Mouse (Mus musculus) liver, embryonic 14.5 days (tissue): Measurements from ENCODE around the gene Slc5a10. TPM values are rescaled to one million over a fixed set of nuclear protein-coding genes. Genes with fewer than 3 reads are reported as not detected.

Source experiments
- ATAC-seq: fragments of 200-750 bp; cut with Nextera tagmentation; 2 replicates; pipeline ENCODE4 v1.8.0; 2017; ENCODE audit warnings: moderate number of reproducible peaks, mild to moderate bottlenecking, moderate library complexity; ENCODE audit not compliant: insufficient read depth
- DNase-seq, 3 experiments: peaks; one replicate each; pipeline ENCODE4 v3.0.0-alpha.2; 2012 to 2013; ENCODE audit warnings: low read depth in 3 of 3, low spot score in 3 of 3
- H3K27ac ChIP-seq: fragments of 300-500 bp; sonication (generic); 2 replicates; pipeline ENCODE4 v1.5.1; 2014; ENCODE audit warnings: moderate library complexity, mild to moderate bottlenecking, control low read depth, inconsistent platforms
- H3K27me3 ChIP-seq: fragments of 300-500 bp; sonication (generic); 2 replicates; pipeline ENCODE4 v1.6.1; 2014; ENCODE audit warnings: mild to moderate bottlenecking, low read length, moderate library complexity; ENCODE audit not compliant: control insufficient read depth, insufficient read depth
- H3K36me3 ChIP-seq: fragments of 300-500 bp; sonication (generic); replicated peaks from 2 replicates; pipeline ENCODE4 v1.6.1; 2014; ENCODE audit warnings: low read depth; ENCODE audit not compliant: control insufficient read depth, insufficient read depth
- H3K4me1 ChIP-seq, 2 experiments: fragments of 200-500 bp in 1 of 2; fragments of 300-500 bp in 1 of 2; sonication (generic) in 1 of 2; replicated peaks; 2 replicates each; pipeline ENCODE4 v1.6.1; 2012 to 2014; ENCODE audit warnings: antibody characterized with exemption in 1 of 2, inconsistent platforms in 1 of 2, low read length in 1 of 2; ENCODE audit not compliant: control insufficient read depth in 2 of 2, insufficient read depth in 2 of 2
- H3K4me2 ChIP-seq: fragments of 300-500 bp; sonication (generic); 2 replicates; pipeline ENCODE4 v1.6.1; 2014; ENCODE audit warnings: low read depth, mild to moderate bottlenecking, control low read depth, moderate library complexity
- H3K4me3 ChIP-seq, 2 experiments: fragments of 200-500 bp in 1 of 2; fragments of 300-500 bp in 1 of 2; sonication (generic) in 1 of 2; 2 replicates each; pipeline ENCODE4 v1.5.1; 2012 to 2014; ENCODE audit warnings: low read depth in 2 of 2, low read length in 2 of 2, mild to moderate bottlenecking in 2 of 2, control low read depth in 1 of 2, inconsistent platforms in 1 of 2, moderate library complexity in 1 of 2; ENCODE audit not compliant: insufficient read depth in 1 of 2
- H3K9ac ChIP-seq: fragments of 300-500 bp; sonication (generic); replicated peaks from 2 replicates; pipeline ENCODE4 v1.6.1; 2014; ENCODE audit warnings: mild to moderate bottlenecking, control low read depth, moderate library complexity
- H3K9me3 ChIP-seq: fragments of 300-500 bp; sonication (generic); 2 replicates; pipeline ENCODE4 v1.6.1; 2016; ENCODE audit warnings: low read length, mixed read lengths; ENCODE audit not compliant: control insufficient read depth
- CTCF ChIP-seq: IDR thresholded peaks from 2 replicates; pipeline ENCODE4 v1.5.1; 2016; ENCODE audit warnings: antibody characterized with exemption, low read depth, control low read depth
- EP300 ChIP-seq: IDR thresholded peaks from 2 replicates; pipeline ENCODE4 v1.6.1; 2016; ENCODE audit warnings: antibody characterized with exemption, low read depth
- WGBS: fragments of 180-500 bp; shearing (Covaris S2); extraction: QIAGEN DNeasy Blood & Tissue Kit; methylation state at CpG from one replicate; pipeline ENCODE4 v1.1.7; 2014; ENCODE audit not compliant: insufficient replicate concordance; 5-methylcytosine and 5-hydroxymethylcytosine counted together
- polyA plus RNA-seq, 2 experiments: library from polyadenylated mRNA; depleted of rRNA in 1 of 2; stranded (reverse) in 1 of 2; unstranded in 1 of 2; fragments of >200 nt; fragmentation: Nextera tagmentation in 1 of 2; extraction: Ambion mirVana in 1 of 2; gene quantifications; 2 replicates each; pipeline versions ENCODE4 v1.2.1 to v1.2.3; 2012 to 2014

Gene Slc5a10
- polyA plus RNA-seq, 2 experiments = not detected

DNA sequence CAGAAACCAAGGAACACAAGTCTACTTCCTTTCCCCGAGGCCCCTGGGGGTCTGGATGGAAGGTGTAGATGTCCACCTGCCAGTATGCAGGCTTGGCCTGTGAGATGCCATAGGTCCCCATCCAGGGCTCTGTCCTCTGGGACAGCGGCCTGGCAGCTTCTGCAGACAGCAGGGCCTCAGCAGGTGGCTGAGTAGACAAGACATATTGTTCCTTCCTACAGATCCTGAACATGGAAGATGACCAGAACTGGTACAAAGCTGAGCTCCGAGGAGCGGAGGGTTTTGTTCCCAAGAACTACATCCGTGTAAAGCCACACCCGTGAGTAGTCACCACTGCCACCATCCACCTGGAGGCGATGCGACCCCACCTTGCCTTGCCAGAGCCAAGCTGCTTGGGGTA lies 60.6 kb downstream of the Slc5a10 start:
- Histone ChIP-seq H3K4me3 (no peak overlapping the region), H3K27me3 (no peaks in the 10 kb centered on the region), H3K4me2 (no peak overlapping the region), H3K4me1 (no peaks in the 10 kb centered on the region), H3K36me3 (no peaks in the 10 kb centered on the region), H3K9ac (no peak overlapping the region), H3K9me3 (no peaks in the 10 kb centered on the region), H3K27ac (no peak overlapping the region)
- no peak for TF ChIP-seq EP300
- TF ChIP-seq CTCF = no peak
- DNase-seq (no peak), ATAC-seq (no peak)
- WGBS = 74% methylated on average over 8 of the region's 8 CpGs

DNA sequence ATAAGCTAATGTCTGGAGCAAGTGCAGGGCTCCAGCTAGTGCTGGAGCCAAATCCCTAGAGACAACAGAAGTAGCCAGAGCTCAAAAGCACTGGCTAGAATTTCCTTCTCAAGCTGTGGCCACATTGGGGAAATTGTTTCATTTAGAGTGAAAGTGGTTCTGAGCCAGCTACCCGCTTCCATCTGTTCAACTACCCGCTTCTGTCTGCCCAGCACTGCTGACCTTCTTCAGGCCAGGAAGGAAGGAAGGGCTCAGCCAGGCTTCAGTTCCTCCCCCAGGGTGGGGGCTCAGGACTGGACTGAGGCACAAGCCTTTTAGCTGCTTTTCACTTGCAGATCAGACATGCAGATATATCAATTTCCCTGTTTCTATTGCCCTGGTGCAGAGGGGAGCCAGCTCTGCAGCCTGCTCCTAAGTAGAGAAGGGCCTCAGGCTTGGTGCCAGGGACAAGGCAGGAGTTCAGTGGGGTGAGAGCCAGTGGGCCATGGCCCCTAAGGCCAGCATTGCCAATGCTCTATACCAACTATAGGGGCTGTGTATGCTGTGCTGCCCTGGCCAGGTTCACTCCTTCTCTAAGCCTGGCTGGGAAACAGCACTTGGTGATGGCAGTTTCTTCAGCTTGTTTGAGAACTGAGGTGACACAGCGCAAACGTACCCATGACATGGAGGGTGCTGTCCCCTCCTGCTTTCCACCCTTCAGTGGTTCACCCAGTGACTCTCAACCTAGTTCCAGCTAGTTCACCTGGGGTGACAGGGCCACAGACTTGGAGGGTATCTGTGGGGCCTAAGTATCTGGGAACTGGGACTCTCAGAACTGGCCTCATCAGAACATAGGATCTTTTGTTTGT lies 61.4 kb downstream of the Slc5a10 start:
- TF ChIP-seq CTCF (no peak), EP300 (no peak)
- DNase-seq (no peak), ATAC-seq (no peak)
- Histone ChIP-seq H3K36me3 (no peaks in the 10 kb centered on the region), H3K9me3 (no peaks in the 10 kb centered on the region), H3K9ac (no peak overlapping the region), H3K4me1 (no peaks in the 10 kb centered on the region), H3K27me3 (no peaks in the 10 kb centered on the region), H3K4me2 (no peak overlapping the region), H3K27ac (no peak overlapping the region), H3K4me3 (no peak overlapping the region)
- WGBS = 49% methylated on average over 4 of the region's 4 CpGs

DNA sequence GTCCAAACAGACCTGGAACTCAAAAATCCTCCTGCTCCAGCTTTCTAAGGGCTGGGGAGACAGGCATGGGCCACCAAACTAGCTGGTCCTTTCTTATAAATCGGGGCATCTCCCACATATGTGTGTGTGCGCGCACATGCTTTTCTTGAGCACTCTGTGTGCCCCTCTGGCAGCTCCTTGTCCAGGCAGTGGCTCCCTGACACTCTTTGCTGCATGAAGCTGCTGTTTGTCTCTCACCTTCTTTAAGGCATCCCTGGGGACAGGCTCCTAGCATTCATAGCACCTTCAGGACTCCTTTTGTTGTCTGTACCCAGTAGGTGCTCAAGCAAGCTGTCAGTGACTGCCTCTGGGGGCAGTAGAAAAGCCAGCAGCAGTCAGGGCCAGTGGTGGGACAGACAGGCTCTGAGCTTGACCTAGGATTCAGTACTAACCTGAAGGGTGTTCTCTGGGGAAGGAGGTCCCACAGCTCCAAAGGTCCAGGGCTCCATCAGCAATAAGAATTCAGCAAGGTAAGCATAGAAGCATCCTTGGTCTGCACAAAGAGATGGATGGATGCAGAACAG lies 62.2 kb downstream of the Slc5a10 start:
- H3K4me2 ChIP-seq = no peak overlapping the region

DNA sequence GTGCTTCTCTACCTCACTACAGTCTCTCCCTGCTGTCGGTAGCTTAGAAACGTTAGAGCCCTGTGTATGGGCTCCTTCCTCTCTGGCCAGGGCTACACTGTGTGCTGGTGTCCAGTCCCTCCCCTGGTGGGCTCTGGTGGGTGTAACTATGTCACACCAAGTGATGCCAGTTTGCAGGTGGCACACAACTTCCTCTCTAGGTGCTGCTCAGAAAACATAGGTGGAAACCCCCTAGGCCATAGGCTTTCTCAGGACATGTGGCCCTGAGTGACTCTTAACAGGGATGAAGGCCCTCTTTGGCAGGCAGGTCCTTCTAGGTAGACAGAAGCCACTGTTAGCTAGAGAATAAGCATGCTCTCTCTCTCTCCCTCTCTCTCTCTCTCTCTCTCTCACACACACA lies 63.2 kb downstream of the Slc5a10 start:
- ATAC-seq (no peak), DNase-seq (no peak)
- H3K4me2 ChIP-seq = no peak overlapping the region
- TF ChIP-seq EP300 (no peak), CTCF (no peak)
- H3K27ac ChIP-seq = no peak overlapping the region
- no peak overlapping the region for H3K9ac ChIP-seq
- H3K4me1 ChIP-seq = no peaks in the 10 kb centered on the region
- H3K27me3 ChIP-seq = no peaks in the 10 kb centered on the region
- H3K9me3 ChIP-seq = no peaks in the 10 kb centered on the region
- 65% methylated on average over 2 of the region's 2 CpGs for WGBS
- no peaks in the 10 kb centered on the region for H3K36me3 ChIP-seq
- no peak overlapping the region for H3K4me3 ChIP-seq

More for the DNA sequence above, 62.2 kb downstream of the Slc5a10 start:
- ATAC-seq = no peak
- Histone ChIP-seq H3K36me3 (no peaks in the 10 kb centered on the region), H3K9me3 (no peaks in the 10 kb centered on the region), H3K27ac (no peak overlapping the region), H3K4me3 (no peak overlapping the region), H3K4me1 (no peaks in the 10 kb centered on the region), H3K9ac (no peak overlapping the region), H3K27me3 (no peaks in the 10 kb centered on the region)
- DNase-seq = no peak
- no peak for TF ChIP-seq CTCF
- no peak for TF ChIP-seq EP300
- WGBS = 78% methylated on average over 3 of the region's 3 CpGs

DNA sequence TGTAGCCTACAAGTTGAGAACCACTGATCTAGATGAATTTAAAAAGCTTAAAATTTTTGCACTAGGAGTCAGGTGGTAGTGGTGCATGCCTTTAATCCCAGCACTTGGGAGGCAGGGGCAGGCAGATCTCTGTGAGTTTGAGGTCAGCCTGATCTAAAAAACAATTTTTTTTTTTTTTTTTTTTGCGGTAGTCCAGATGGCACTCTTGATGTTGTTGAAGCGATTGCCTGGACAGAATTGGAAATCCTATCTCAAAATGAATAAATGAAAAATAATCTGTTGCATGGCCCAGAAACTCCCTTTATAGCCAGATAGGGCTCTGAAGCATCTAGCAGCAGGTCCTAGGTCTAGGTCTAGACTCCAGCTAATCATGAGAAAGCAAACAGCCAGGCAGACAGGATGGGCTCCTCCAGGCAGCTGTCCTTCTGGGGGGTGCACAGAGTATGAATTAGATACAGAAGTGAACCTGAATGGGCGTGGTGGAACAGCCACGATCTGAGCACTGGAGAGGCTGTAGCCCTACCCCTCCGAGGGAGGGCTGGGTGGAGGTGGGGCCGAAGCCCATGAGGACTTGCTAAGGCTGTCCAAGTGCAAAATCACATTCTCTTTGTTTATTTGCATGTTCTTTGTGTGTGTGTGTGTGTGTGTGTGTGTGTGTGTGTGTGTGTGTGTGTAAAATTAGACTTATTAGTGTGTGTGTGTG lies 64.3 kb downstream of the Slc5a10 start:
- H3K4me3 ChIP-seq = no peak overlapping the region
- no peak overlapping the region for H3K9ac ChIP-seq
- ATAC-seq (no peak), DNase-seq (no peak)
- no peaks in the 10 kb centered on the region for H3K36me3 ChIP-seq
- H3K4me1 ChIP-seq = no peaks in the 10 kb centered on the region
- H3K9me3 ChIP-seq = no peaks in the 10 kb centered on the region
- WGBS = 30% methylated on average over 6 of the region's 6 CpGs
- no peak overlapping the region for H3K27ac ChIP-seq
- no peaks in the 10 kb centered on the region for H3K27me3 ChIP-seq
- TF ChIP-seq EP300 = no peak
- no peak for TF ChIP-seq CTCF
- H3K4me2 ChIP-seq = no peak overlapping the region
